Mouse (Mus musculus) 3T3-L1 (cell line): Measurements from ENCODE around the gene Ifna4.
A peak's percentile ranks its signal among the peaks of the same experiment; 100 is the strongest.
"Not testable (repeated sequence)": the region's sequence is repeated elsewhere in the genome, so short reads cannot be mapped to it uniquely, and the experiment has no call there.

Experiments used
- DNase-seq: peaks from one replicate; pipeline ENCODE4 v3.0.0-alpha.2; 2015; ENCODE audit warnings: low read depth, low spot score

Gene Ifna4

GRCm38 (mm10) chr4:88841438-88841911 is at the start of gene Ifna4:
Gene Ifna4, plus strand, starts transcription at chr4:88841861.
- DNase-seq = no peak

- DNase-seq = not testable (repeated sequence)
Measured at GRCm38 (mm10) chr4:88793936-88794675, 47.6 kb upstream of the Ifna4 start, which contains the start of gene Gm13275. Gene Gm13275, plus strand, starts transcription at chr4:88794487.

GRCm38 (mm10) chr4:88797097-88797496 is 44.6 kb upstream of the Ifna4 start, which contains the start of gene Gm13279:
Gene Gm13279, plus strand, starts transcription at chr4:88797397.
- DNase-seq = not testable (repeated sequence)

- not testable (repeated sequence) for DNase-seq
Measured at GRCm38 (mm10) chr4:88799365-88799764, 42.3 kb upstream of the Ifna4 start, which contains the start of gene Gm13285. Gene Gm13285, plus strand, starts transcription at chr4:88799665.

GRCm38 (mm10) chr4:88802954-88803353 is 38.7 kb upstream of the Ifna4 start, which contains the start of gene Gm13287:
Gene Gm13287, plus strand, starts transcription at chr4:88803254.
- DNase-seq = not testable (repeated sequence)

GRCm38 (mm10) chr4:88805231-88805630 is 36.4 kb upstream of the Ifna4 start, which contains the start of gene Gm13288:
Gene Gm13288, plus strand, starts transcription at chr4:88805531.
- not testable (repeated sequence) for DNase-seq

GRCm38 (mm10) chr4:88805761-88806160 is 35.9 kb upstream of the Ifna4 start:
- not testable (repeated sequence) for DNase-seq

- DNase-seq = no peak
Measured at GRCm38 (mm10) chr4:88815928-88816327, 25.7 kb upstream of the Ifna4 start, which contains the start of gene Ifna7. Gene Ifna7, plus strand, starts transcription at chr4:88816228.

- DNase-seq = no peak
Measured at GRCm38 (mm10) chr4:88819659-88820058, 22.0 kb upstream of the Ifna4 start, which contains the start of gene Ifna11. Gene Ifna11, plus strand, starts transcription at chr4:88819959.

- DNase-seq = peak; percentile 36
Measured at GRCm38 (mm10) chr4:88822995-88823394, 18.7 kb upstream of the Ifna4 start.

GRCm38 (mm10) chr4:88827116-88827515 is 14.5 kb upstream of the Ifna4 start, which contains the start of gene Ifna6:
Gene Ifna6, plus strand, starts transcription at chr4:88827416.
- DNase-seq = not testable (repeated sequence)

GRCm38 (mm10) chr4:88830523-88830922 is 11.1 kb upstream of the Ifna4 start:
- peak; percentile 69 for DNase-seq

- not testable (repeated sequence) for DNase-seq
Measured at GRCm38 (mm10) chr4:88835225-88835624, 6.4 kb upstream of the Ifna4 start, which contains the start of gene Ifna5. Gene Ifna5, plus strand, starts transcription at chr4:88835525.

- DNase-seq = peak; percentile 55
Measured at GRCm38 (mm10) chr4:88838828-88839227, 2.8 kb upstream of the Ifna4 start.

GRCm38 (mm10) chr4:88840058-88840457 is 1.6 kb upstream of the Ifna4 start:
- DNase-seq = no peak

- peak; percentile 56 for DNase-seq
Measured at GRCm38 (mm10) chr4:88845334-88845733, 3.7 kb downstream of the Ifna4 start.

- DNase-seq = no peak
Measured at GRCm38 (mm10) chr4:88849698-88850097, 8.0 kb downstream of the Ifna4 start, which contains the start of gene Ifna1. Gene Ifna1, plus strand, starts transcription at chr4:88850087.

- no peak for DNase-seq
Measured at GRCm38 (mm10) chr4:88851026-88851763, 9.5 kb downstream of the Ifna4 start.

- DNase-seq = no peak
Measured at GRCm38 (mm10) chr4:88859214-88859613, 17.6 kb downstream of the Ifna4 start.

GRCm38 (mm10) chr4:88863309-88863708 is 21.6 kb downstream of the Ifna4 start:
- DNase-seq = no peak

GRCm38 (mm10) chr4:88864599-88864998 is 22.9 kb downstream of the Ifna4 start:
- no peak for DNase-seq
